Mouse (Mus musculus): Measurements from ENCODE around the gene Kprp. TPM values are rescaled to one million over a fixed set of nuclear protein-coding genes. Genes with fewer than 3 reads are reported as not detected.
"Not testable (repeated sequence)": the region's sequence is repeated elsewhere in the genome, so short reads cannot be mapped to it uniquely, and the experiment has no call there.

Gene Kprp
- not detected in 2 replicates for polyA plus RNA-seq (2012)

- Histone ChIP-seq H3K9me3 (ENCODE audit: control insufficient read depth, low read length) (peaks cover 19% of the 10 kb centered on the region), H3K36me3 (ENCODE audit: control insufficient read depth) (no peaks in the 10 kb centered on the region), H3K4me1 (ENCODE audit: control insufficient read depth) (no peaks in the 10 kb centered on the region), H3K4me3 (replicated peaks) (no peak within 1 kb of the TSS), H3K27me3 (ENCODE audit: control insufficient read depth) (no peaks in the 10 kb centered on the region)
- TF ChIP-seq GATA1 (IDR thresholded peaks at IDR 0.05; ENCODE audit: low read length): no peak
- no peak for TF ChIP-seq TAL1 (IDR thresholded peaks at IDR 0.05; ENCODE audit: low read length)
Measured at GRCm38 (mm10) chr3:92827108-92827507, at the start of gene Kprp. Gene Kprp, minus strand, starts transcription at chr3:92827247.

- H3K9me3 ChIP-seq (ENCODE audit: control insufficient read depth, low read length): peaks cover 2% of the 10 kb centered on the region; the same call in 1 of the 2 replicates
- H3K36me3 ChIP-seq (ENCODE audit: control insufficient read depth): no peaks in the 10 kb centered on the region
- H3K4me1 ChIP-seq (ENCODE audit: control insufficient read depth): no peaks in the 10 kb centered on the region
- no peaks in the 10 kb centered on the region for H3K27me3 ChIP-seq (ENCODE audit: control insufficient read depth)
- no peak for TF ChIP-seq GATA1 (IDR thresholded peaks at IDR 0.05; ENCODE audit: low read length)
- no peak for TF ChIP-seq TAL1 (IDR thresholded peaks at IDR 0.05; ENCODE audit: low read length)
- H3K4me3 ChIP-seq (replicated peaks): no peak overlapping the region
Measured at GRCm38 (mm10) chr3:92874180-92874579, 47.1 kb upstream of the Kprp start.

GRCm38 (mm10) chr3:92870116-92870515 is 43.1 kb upstream of the Kprp start, which contains the start of gene 2310050C09Rik:
Gene 2310050C09Rik, minus strand, starts transcription at chr3:92870216.
- no peaks in the 10 kb centered on the region for H3K4me1 ChIP-seq (ENCODE audit: control insufficient read depth)
- TF ChIP-seq TAL1 (IDR thresholded peaks at IDR 0.05; ENCODE audit: low read length) (no peak), GATA1 (IDR thresholded peaks at IDR 0.05; ENCODE audit: low read length) (no peak)
- peaks cover 7% of the 10 kb centered on the region for H3K9me3 ChIP-seq (ENCODE audit: control insufficient read depth, low read length)
- no peaks in the 10 kb centered on the region for H3K27me3 ChIP-seq (ENCODE audit: control insufficient read depth)
- no peak within 1 kb of the TSS for H3K4me3 ChIP-seq (replicated peaks)
- no peaks in the 10 kb centered on the region for H3K36me3 ChIP-seq (ENCODE audit: control insufficient read depth)

GRCm38 (mm10) chr3:92851186-92851585 is 24.1 kb upstream of the Kprp start, which contains the start of gene Lce1l:
Gene Lce1l, minus strand, starts transcription at chr3:92851286.
- TF ChIP-seq TAL1 (IDR thresholded peaks at IDR 0.05; ENCODE audit: low read length) (no peak), GATA1 (IDR thresholded peaks at IDR 0.05; ENCODE audit: low read length) (no peak)
- Histone ChIP-seq H3K4me3 (replicated peaks) (no peak within 1 kb of the TSS), H3K36me3 (ENCODE audit: control insufficient read depth) (no peaks in the 10 kb centered on the region), H3K4me1 (ENCODE audit: control insufficient read depth) (no peaks in the 10 kb centered on the region), H3K9me3 (ENCODE audit: control insufficient read depth, low read length) (no peaks in the 10 kb centered on the region), H3K27me3 (ENCODE audit: control insufficient read depth) (no peaks in the 10 kb centered on the region)

GRCm38 (mm10) chr3:92825808-92826207 is 1.2 kb downstream of the Kprp start:
- Histone ChIP-seq H3K36me3 (ENCODE audit: control insufficient read depth) (no peaks in the 10 kb centered on the region), H3K27me3 (ENCODE audit: control insufficient read depth) (no peaks in the 10 kb centered on the region), H3K4me3 (replicated peaks) (no peak overlapping the region), H3K4me1 (ENCODE audit: control insufficient read depth) (no peaks in the 10 kb centered on the region), H3K9me3 (ENCODE audit: control insufficient read depth, low read length) (peaks cover 19% of the 10 kb centered on the region)
- TF ChIP-seq TAL1 (IDR thresholded peaks at IDR 0.05; ENCODE audit: low read length) (no peak), GATA1 (IDR thresholded peaks at IDR 0.05; ENCODE audit: low read length) (no peak)

GRCm38 (mm10) chr3:92816036-92816435 is 11.0 kb downstream of the Kprp start:
- H3K4me1 ChIP-seq (ENCODE audit: control insufficient read depth); H3K9me3 ChIP-seq (ENCODE audit: control insufficient read depth, low read length); H3K27me3 ChIP-seq (ENCODE audit: control insufficient read depth); H3K4me3 ChIP-seq (replicated peaks); H3K36me3 ChIP-seq (ENCODE audit: control insufficient read depth): not testable (repeated sequence)

GRCm38 (mm10) chr3:92815581-92815980 is 11.5 kb downstream of the Kprp start:
- H3K4me1 ChIP-seq (ENCODE audit: control insufficient read depth): no peaks in the 10 kb centered on the region
- no peak overlapping the region for H3K4me3 ChIP-seq (replicated peaks)
- no peaks in the 10 kb centered on the region for H3K9me3 ChIP-seq (ENCODE audit: control insufficient read depth, low read length)
- H3K27me3 ChIP-seq (ENCODE audit: control insufficient read depth): no peaks in the 10 kb centered on the region
- H3K36me3 ChIP-seq (ENCODE audit: control insufficient read depth): no peaks in the 10 kb centered on the region
- TF ChIP-seq GATA1 (IDR thresholded peaks at IDR 0.05; ENCODE audit: low read length) (no peak), TAL1 (IDR thresholded peaks at IDR 0.05; ENCODE audit: low read length) (no peak)

- TF ChIP-seq GATA1 (IDR thresholded peaks at IDR 0.05; ENCODE audit: low read length): no peak
- no peak for TF ChIP-seq TAL1 (IDR thresholded peaks at IDR 0.05; ENCODE audit: low read length)
- Histone ChIP-seq H3K9me3 (ENCODE audit: control insufficient read depth, low read length) (peaks cover 2% of the 10 kb centered on the region; the same call in 1 of the 2 replicates), H3K4me3 (replicated peaks) (no peak within 1 kb of the TSS), H3K4me1 (ENCODE audit: control insufficient read depth) (no peaks in the 10 kb centered on the region), H3K36me3 (ENCODE audit: control insufficient read depth) (no peaks in the 10 kb centered on the region), H3K27me3 (ENCODE audit: control insufficient read depth) (no peaks in the 10 kb centered on the region)
Measured at GRCm38 (mm10) chr3:92807791-92808190, 19.3 kb downstream of the Kprp start, which contains the start of gene Lce1k. Gene Lce1k, minus strand, starts transcription at chr3:92807891.

GRCm38 (mm10) chr3:92790414-92790813 is 36.6 kb downstream of the Kprp start, which contains the start of gene Lce1j:
Gene Lce1j, minus strand, starts transcription at chr3:92790514.
- Histone ChIP-seq H3K4me1 (ENCODE audit: control insufficient read depth) (no peaks in the 10 kb centered on the region), H3K27me3 (ENCODE audit: control insufficient read depth) (no peaks in the 10 kb centered on the region), H3K9me3 (ENCODE audit: control insufficient read depth, low read length) (no peaks in the 10 kb centered on the region), H3K4me3 (replicated peaks) (no peak within 1 kb of the TSS), H3K36me3 (ENCODE audit: control insufficient read depth) (no peaks in the 10 kb centered on the region)
- TF ChIP-seq TAL1 (IDR thresholded peaks at IDR 0.05; ENCODE audit: low read length): no peak
- TF ChIP-seq GATA1 (IDR thresholded peaks at IDR 0.05; ENCODE audit: low read length): no peak

- Histone ChIP-seq H3K36me3 (ENCODE audit: control insufficient read depth) (no peaks in the 10 kb centered on the region), H3K27me3 (ENCODE audit: control insufficient read depth) (no peaks in the 10 kb centered on the region), H3K4me3 (replicated peaks) (no peak within 1 kb of the TSS), H3K4me1 (ENCODE audit: control insufficient read depth) (no peaks in the 10 kb centered on the region), H3K9me3 (ENCODE audit: control insufficient read depth, low read length) (no peaks in the 10 kb centered on the region)
- TF ChIP-seq TAL1 (IDR thresholded peaks at IDR 0.05; ENCODE audit: low read length) (no peak), GATA1 (IDR thresholded peaks at IDR 0.05; ENCODE audit: low read length) (no peak)
Measured at GRCm38 (mm10) chr3:92778799-92779198, 48.2 kb downstream of the Kprp start, which contains the start of gene Lce1i. Gene Lce1i, minus strand, starts transcription at chr3:92778899.

Other genes with a start within 250 kb of the Kprp start
- not detected in 2 replicates for gene Smcp, start 238.2 kb downstream of the Kprp start, polyA plus RNA-seq (2012)
- not detected in 2 replicates for gene 2210017I01Rik, start 219.8 kb downstream of the Kprp start, polyA plus RNA-seq (2012)
- gene Lce6a, start 205.6 kb downstream of the Kprp start, polyA plus RNA-seq (2012): not detected in 2 replicates
- not detected in 2 replicates for gene Lce1a1, start 178.9 kb downstream of the Kprp start, polyA plus RNA-seq (2012)
- gene Lce1b, start 170.3 kb downstream of the Kprp start, polyA plus RNA-seq (2012): not detected in 2 replicates
- gene Lce1a2, start 156.9 kb downstream of the Kprp start, polyA plus RNA-seq (2012): not detected in 2 replicates
- not detected in 2 replicates for gene Lce1c, start 148.0 kb downstream of the Kprp start, polyA plus RNA-seq (2012)
- gene Lce1d, start 140.0 kb downstream of the Kprp start, polyA plus RNA-seq (2012): not detected in 2 replicates
- gene Lce1e, start 118.2 kb downstream of the Kprp start, polyA plus RNA-seq (2012): not detected in 2 replicates
- not detected in 2 replicates for gene Lce1f, start 106.9 kb downstream of the Kprp start, polyA plus RNA-seq (2012)
- not detected in 2 replicates for gene Gm38119, start 88.2 kb downstream of the Kprp start, polyA plus RNA-seq (2012)
- not detected in 2 replicates for gene Lce1g, start 74.9 kb downstream of the Kprp start, polyA plus RNA-seq (2012)
- gene Lce1h, start 62.2 kb downstream of the Kprp start, polyA plus RNA-seq (2012): not detected in 2 replicates
- not detected in 2 replicates for gene Lce1i, start 48.3 kb downstream of the Kprp start, polyA plus RNA-seq (2012)
- gene Lce1j, start 36.7 kb downstream of the Kprp start, polyA plus RNA-seq (2012): not detected in 2 replicates
- gene Lce1k, start 19.4 kb downstream of the Kprp start, polyA plus RNA-seq (2012): not detected in 2 replicates
- not detected in 2 replicates for gene Lce1l, start 24.0 kb upstream of the Kprp start, polyA plus RNA-seq (2012)
- gene 2310050C09Rik, start 43.0 kb upstream of the Kprp start, polyA plus RNA-seq (2012): not detected in 2 replicates
- not detected in 2 replicates for gene Lce3a, start 99.0 kb upstream of the Kprp start, polyA plus RNA-seq (2012)
- not detected in 2 replicates for gene Lce3b, start 105.7 kb upstream of the Kprp start, polyA plus RNA-seq (2012)
- gene Lce3c, start 117.2 kb upstream of the Kprp start, polyA plus RNA-seq (2012): not detected in 2 replicates
- not detected in 2 replicates for gene Lce3d, start 130.1 kb upstream of the Kprp start, polyA plus RNA-seq (2012)
- gene Lce3e, start 139.8 kb upstream of the Kprp start, polyA plus RNA-seq (2012): not detected in 2 replicates
- gene Lce3f, start 165.0 kb upstream of the Kprp start, polyA plus RNA-seq (2012): not detected in 2 replicates
- not detected in 2 replicates for gene Crct1, start 188.4 kb upstream of the Kprp start, polyA plus RNA-seq (2012)
- gene Lce1m, start 191.8 kb upstream of the Kprp start, polyA plus RNA-seq (2012): not detected in 2 replicates
- gene Gm4858, start 241.6 kb upstream of the Kprp start, polyA plus RNA-seq (2012): not detected in 2 replicates

All from erythroblast, embryonic 14.5 days (primary cell).